In the genomic region with DNA sequence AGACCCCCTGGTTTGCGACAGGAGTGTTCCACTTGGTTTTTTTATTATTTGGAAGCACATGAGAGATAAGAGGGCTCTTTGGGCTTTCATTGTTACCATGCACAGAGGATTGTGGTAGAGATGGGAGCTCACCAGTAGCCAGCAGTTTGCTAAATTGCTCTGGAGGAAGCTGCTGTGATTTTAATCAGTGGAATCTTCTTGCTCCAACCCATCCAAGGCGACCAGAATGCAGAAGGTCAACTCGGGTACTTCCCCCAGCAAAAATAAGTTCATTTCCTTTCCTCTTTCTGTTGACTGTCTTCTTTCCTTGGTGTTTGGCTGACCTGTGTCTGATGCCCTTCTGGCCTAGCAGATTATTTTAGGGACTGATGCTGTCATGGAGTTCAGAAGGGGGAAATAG, we compare ENCODE assay signal across 11 mouse cellular contexts.
"Had no signal": no experiment of that assay in that cellular context is flagged by ENCODE, and none has a peak within 500 bp of the region (broad histone marks: within the 10 kb centered on the region; RNA-seq: fewer than 3 reads in every experiment).

No protein-coding gene starts in this region.

- H3K36me3 ChIP-seq: intestine, embryonic 15.5 days; limb, embryonic 15.5 days; liver, embryonic 13.5 days; midbrain, embryonic 12.5 days; neural tube, embryonic 13.5 days had no signal

- H3K27me3 ChIP-seq: intestine, embryonic 15.5 days; limb, embryonic 15.5 days; liver, embryonic 13.5 days; midbrain, embryonic 12.5 days; neural tube, embryonic 13.5 days had no signal

- DNase-seq: layer of hippocampus, adult 9-11 months; layer of hippocampus, postnatal 36 days; liver, embryonic 13.5 days; retina, postnatal 1 day; thymus, postnatal 4 days had no signal

- H3K4me1 ChIP-seq: intestine, embryonic 15.5 days; limb, embryonic 15.5 days; liver, embryonic 13.5 days; midbrain, embryonic 12.5 days; neural tube, embryonic 13.5 days had no signal

- H3K27ac ChIP-seq: intestine, embryonic 15.5 days; kidney, postnatal 0 days; limb, embryonic 15.5 days; liver, embryonic 13.5 days; midbrain, embryonic 12.5 days; neural tube, embryonic 13.5 days; stomach, postnatal 0 days had no signal

- H3K9me3 ChIP-seq: intestine, embryonic 15.5 days; limb, embryonic 15.5 days; liver, embryonic 13.5 days; midbrain, embryonic 12.5 days; neural tube, embryonic 13.5 days had no signal

- H3K4me3 ChIP-seq: intestine, embryonic 15.5 days; limb, embryonic 15.5 days; liver, embryonic 13.5 days; midbrain, embryonic 12.5 days; neural tube, embryonic 13.5 days had no signal
